Mouse (Mus musculus) heart, postnatal 0 days (tissue): ENCODE measurements at regions not wholly inside any gene's neighbourhood (a gene's known extent, or its start where the extent isn't known, plus 50 kb on each side); places are given as distances from the start of the nearest gene placed in this dataset.

Experiments used
- CTCF ChIP-seq: IDR thresholded peaks from 2 replicates; pipeline ENCODE4 v1.5.1; 2016; ENCODE audit warnings: antibody characterized with exemption, control low read depth, low read depth
- EP300 ChIP-seq: IDR thresholded peaks from 2 replicates; pipeline ENCODE4 v1.6.1; 2016; ENCODE audit warnings: antibody characterized with exemption, low read depth

- TF ChIP-seq CTCF (no peak), EP300 (no peak)
Measured at GRCm38 (mm10) chr5:118880546-118880945, 320.1 kb downstream of the Med13l start.
